ENCODE assay signal across 13 mouse cellular contexts in genomic region chr14:25199900-25200299, GRCm38 (mm10).
DNase-seq lines count a peak whose midpoint lies in the region; ATAC-seq and TF ChIP-seq lines count a peak whose summit lies in the region.
"Had no signal": no experiment of that assay in that cellular context is flagged by ENCODE, and none has a peak within 500 bp of the region (broad histone marks: within the 10 kb centered on the region; RNA-seq: fewer than 3 reads in every experiment).

No protein-coding gene starts in this region.

- H3K4me2 ChIP-seq in heart, embryonic 12.5 days = no peak overlapping the region
- no peak overlapping the region for H3K4me2 ChIP-seq in lung, embryonic 14.5 days
- no peak overlapping the region for H3K4me2 ChIP-seq in intestine, embryonic 16.5 days (ENCODE audit: low read depth, low read length)
- H3K4me2 ChIP-seq: forebrain, embryonic 12.5 days had no signal

- H3K36me3 ChIP-seq in heart, embryonic 12.5 days = no peaks in the 10 kb centered on the region
- H3K36me3 ChIP-seq in lung, embryonic 14.5 days (ENCODE audit: insufficient read depth) = no peaks in the 10 kb centered on the region
- H3K36me3 ChIP-seq in intestine, embryonic 16.5 days (ENCODE audit: control insufficient read depth, insufficient read depth, low read length) = no peaks in the 10 kb centered on the region
- H3K36me3 ChIP-seq: forebrain, embryonic 12.5 days had no signal

- H3K27ac ChIP-seq in heart, embryonic 12.5 days (ENCODE audit: poor library complexity, severe bottlenecking) = peak overlapping the region; percentile 42
- H3K27ac ChIP-seq in lung, embryonic 14.5 days (ENCODE audit: low read depth) = peak overlapping the region; percentile 68; the same call in 1 of the 2 replicates
- peak overlapping the region; percentile 55 for H3K27ac ChIP-seq in intestine, embryonic 16.5 days (ENCODE audit: low read length)
- H3K27ac ChIP-seq: forebrain, embryonic 12.5 days had no signal

- H3K4me3 ChIP-seq in heart, embryonic 12.5 days = no peak overlapping the region
- H3K4me3 ChIP-seq in lung, embryonic 14.5 days (ENCODE audit: low read depth, low read length) = no peak overlapping the region
- H3K4me3 ChIP-seq in intestine, embryonic 16.5 days (ENCODE audit: low read length) = no peak overlapping the region
- H3K4me3 ChIP-seq: forebrain, embryonic 12.5 days; megakaryocyte, embryonic 14.5 days; myocyte had no signal

- no peaks in the 10 kb centered on the region for H3K27me3 ChIP-seq in heart, embryonic 12.5 days (replicated peaks)
- no peaks in the 10 kb centered on the region for H3K27me3 ChIP-seq in lung, embryonic 14.5 days (ENCODE audit: insufficient read depth, low read length)
- no peaks in the 10 kb centered on the region for H3K27me3 ChIP-seq in intestine, embryonic 16.5 days (replicated peaks; ENCODE audit: control insufficient read depth, insufficient read depth, low read length)

- no peak for TF ChIP-seq CTCF in lung, embryonic 14.5 days (IDR thresholded peaks at IDR 0.05; ENCODE audit: low read depth)

- DNase-seq in heart, adult 11 months = no peak
- DNase-seq in lung, embryonic 14.5 days = no peak
- DNase-seq in lung, postnatal 36 days = no peak
- no peak for DNase-seq in right cerebral cortex, adult 18-20 months
- DNase-seq: gastrocnemius, postnatal 25 days; liver, postnatal 0 days; thymus, postnatal 25 days had no signal

- no peaks in the 10 kb centered on the region for H3K9me3 ChIP-seq in heart, embryonic 12.5 days (replicated peaks)
- no peaks in the 10 kb centered on the region for H3K9me3 ChIP-seq in lung, embryonic 14.5 days (ENCODE audit: low read depth, low read length)
- no peaks in the 10 kb centered on the region for H3K9me3 ChIP-seq in intestine, embryonic 16.5 days (ENCODE audit: control insufficient read depth, low read length)
- H3K9me3 ChIP-seq: forebrain, embryonic 12.5 days; megakaryocyte, embryonic 14.5 days had no signal

- no peak for ATAC-seq in heart, embryonic 12.5 days (ENCODE audit: insufficient number of reproducible peaks, low FRiP score)
- ATAC-seq in lung, embryonic 14.5 days (ENCODE audit: insufficient read depth) = no peak
- no peak for ATAC-seq in intestine, embryonic 16.5 days
- ATAC-seq in erythroid progenitor cell, adult 5-6 weeks (replicated peaks; ENCODE audit: low FRiP score, poor library complexity, severe bottlenecking) = no peak
- ATAC-seq: liver, postnatal 0 days had no signal

- no peak overlapping the region; the same call in 1 of the 2 replicates for H3K9ac ChIP-seq in heart, embryonic 12.5 days
- H3K9ac ChIP-seq in lung, embryonic 14.5 days = no peak overlapping the region
- 0 out of 2 replicates have a peak overlapping the region, but pooled peaks have one; percentile 3 for H3K9ac ChIP-seq in intestine, embryonic 16.5 days (ENCODE audit: low read depth, low read length)
- H3K9ac ChIP-seq: forebrain, embryonic 12.5 days; liver, postnatal 0 days had no signal

- peaks cover 51% of the 10 kb centered on the region for H3K4me1 ChIP-seq in heart, embryonic 12.5 days (replicated peaks)
- peaks cover 35% of the 10 kb centered on the region; the same call in 1 of the 2 replicates for H3K4me1 ChIP-seq in lung, embryonic 14.5 days (ENCODE audit: insufficient read depth)
- peaks cover 23% of the 10 kb centered on the region for H3K4me1 ChIP-seq in intestine, embryonic 16.5 days (ENCODE audit: control insufficient read depth, insufficient read depth, low read length)
- H3K4me1 ChIP-seq: megakaryocyte, embryonic 14.5 days had no signal

- 81% methylated on average over 3 of the region's 3 CpGs for WGBS in heart, embryonic 12.5 days
- 73% methylated on average over 3 of the region's 3 CpGs for WGBS in lung, embryonic 14.5 days
- 82% methylated on average over 3 of the region's 3 CpGs for WGBS in intestine, embryonic 16.5 days
